16 mouse cellular contexts compared by ENCODE assay signal in genomic region chr11:39792112-39792511, GRCm38 (mm10).
"Had no signal": no experiment of that assay in that cellular context is flagged by ENCODE, and none has a peak within 500 bp of the region (broad histone marks: within the 10 kb centered on the region; RNA-seq: fewer than 3 reads in every experiment).

No protein-coding gene starts in this region.

- H3K36me3 ChIP-seq: neural tube, embryonic 13.5 days; neural tube, embryonic 15.5 days; stomach, embryonic 15.5 days had no signal

- H3K9ac ChIP-seq: neural tube, embryonic 13.5 days; neural tube, embryonic 15.5 days; stomach, embryonic 15.5 days had no signal

- H3K27ac ChIP-seq: neural tube, embryonic 13.5 days; neural tube, embryonic 15.5 days; stomach, embryonic 15.5 days; stomach, postnatal 0 days had no signal

- H3K9me3 ChIP-seq: neural tube, embryonic 13.5 days; neural tube, embryonic 15.5 days; stomach, embryonic 15.5 days had no signal

- H3K4me1 ChIP-seq: stomach, embryonic 15.5 days had no signal

- H3K27me3 ChIP-seq: neural tube, embryonic 13.5 days; neural tube, embryonic 15.5 days; stomach, embryonic 15.5 days had no signal

- H3K4me3 ChIP-seq: neural tube, embryonic 13.5 days; neural tube, embryonic 15.5 days; stomach, embryonic 15.5 days had no signal

- DNase-seq: retina, postnatal 1 day; right cerebral cortex, adult 18-20 months; right cerebral cortex, postnatal 14 days; right cerebral cortex, postnatal 25 days; right cerebral cortex, postnatal 4 days; spleen, adult 18-20 months; thymus, adult 18-20 months; thymus, adult 2 months; thymus, postnatal 14 days; thymus, postnatal 25 days; thymus, postnatal 36 days; thymus, postnatal 4 days had no signal

- H3K4me2 ChIP-seq: neural tube, embryonic 13.5 days; neural tube, embryonic 15.5 days; stomach, embryonic 15.5 days had no signal
